In genomic region chr4:142074060-142074732, GRCm38 (mm10) we compare ENCODE assay signal across 19 mouse cellular contexts. TPM values are rescaled to one million over a fixed set of nuclear protein-coding genes. Genes with fewer than 3 reads are reported as not detected.
DNase-seq lines count a peak whose midpoint lies in the region; ATAC-seq and TF ChIP-seq lines count a peak whose summit lies in the region.
"Had no signal": no experiment of that assay in that cellular context is flagged by ENCODE, and none has a peak within 500 bp of the region (broad histone marks: within the 10 kb centered on the region; RNA-seq: fewer than 3 reads in every experiment).

No protein-coding gene starts in this region.

- peaks cover 18% of the 10 kb centered on the region; the same call in 1 of the 2 replicates for H3K4me1 ChIP-seq in kidney, embryonic 14.5 days (ENCODE audit: control insufficient read depth, insufficient read depth, low read length)
- H3K4me1 ChIP-seq in E14TG2a.4 (replicated peaks; ENCODE audit: low read depth, low read length): peaks cover 90% of the 10 kb centered on the region
- H3K4me1 ChIP-seq in embryonic facial prominence, embryonic 10.5 days: peaks cover 82% of the 10 kb centered on the region
- peaks cover 32% of the 10 kb centered on the region for H3K4me1 ChIP-seq in small intestine, adult 2 months (ENCODE audit: control insufficient read depth, insufficient read depth, insufficient read length, low read length)

- no peak overlapping the region for H3K9ac ChIP-seq in kidney, embryonic 14.5 days (ENCODE audit: low read depth, low read length)
- H3K9ac ChIP-seq: embryonic facial prominence, embryonic 13.5 days; hindbrain, embryonic 14.5 days; limb, embryonic 15.5 days; neural tube, embryonic 13.5 days had no signal

- no peaks in the 10 kb centered on the region for H3K27me3 ChIP-seq in kidney, embryonic 14.5 days (ENCODE audit: control insufficient read depth, insufficient read depth, low read length)
- no peaks in the 10 kb centered on the region for H3K27me3 ChIP-seq in E14TG2a.4 (ENCODE audit: insufficient read depth, low read length)
- peaks cover 43% of the 10 kb centered on the region for H3K27me3 ChIP-seq in embryonic facial prominence, embryonic 10.5 days (replicated peaks; ENCODE audit: low read depth, poor library complexity, severe bottlenecking)
- no peaks in the 10 kb centered on the region for H3K27me3 ChIP-seq in small intestine, adult 2 months (ENCODE audit: control insufficient read depth, insufficient read depth, low read length)
- H3K27me3 ChIP-seq: embryonic facial prominence, embryonic 13.5 days; limb, embryonic 15.5 days had no signal

- no peak overlapping the region for H3K4me2 ChIP-seq in kidney, embryonic 14.5 days (replicated peaks; ENCODE audit: low read depth, low read length)
- H3K4me2 ChIP-seq: embryonic facial prominence, embryonic 13.5 days; hindbrain, embryonic 14.5 days; limb, embryonic 15.5 days; neural tube, embryonic 13.5 days had no signal

- ATAC-seq in kidney, embryonic 14.5 days (ENCODE audit: low FRiP score, low TSS enrichment): no peak

- no peak overlapping the region for H3K27ac ChIP-seq in kidney, embryonic 14.5 days (ENCODE audit: low read depth, low read length)
- 0 out of 2 replicates have a peak overlapping the region, but pooled peaks have one; percentile 21 for H3K27ac ChIP-seq in embryonic facial prominence, embryonic 10.5 days (replicated peaks)
- H3K27ac ChIP-seq in small intestine, adult 2 months (ENCODE audit: insufficient read depth, low read depth, low read length): peak overlapping the region; percentile 41; the same call in 1 of the 2 replicates
- H3K27ac ChIP-seq: embryonic facial prominence, embryonic 13.5 days; forebrain, embryonic 10.5 days; hindbrain, embryonic 14.5 days; limb, embryonic 15.5 days; neural tube, embryonic 13.5 days had no signal

- intact Hi-C loops in heart, postnatal 25 days (cut with DNase I): no loop called here

- H3K36me3 ChIP-seq in kidney, embryonic 14.5 days (ENCODE audit: control insufficient read depth, insufficient read depth, low read length): no peaks in the 10 kb centered on the region
- no peaks in the 10 kb centered on the region; the same call in 1 of the 2 replicates for H3K36me3 ChIP-seq in E14TG2a.4 (ENCODE audit: insufficient read depth, low read length)
- no peaks in the 10 kb centered on the region for H3K36me3 ChIP-seq in embryonic facial prominence, embryonic 10.5 days (replicated peaks)
- no peaks in the 10 kb centered on the region for H3K36me3 ChIP-seq in small intestine, adult 2 months (ENCODE audit: control insufficient read depth, insufficient read depth, low read length)
- H3K36me3 ChIP-seq: embryonic facial prominence, embryonic 13.5 days; forebrain, embryonic 10.5 days; G1E; limb, embryonic 15.5 days; neural tube, embryonic 13.5 days had no signal

- H3K9me3 ChIP-seq in kidney, embryonic 14.5 days (ENCODE audit: control insufficient read depth, low read length): no peaks in the 10 kb centered on the region
- H3K9me3 ChIP-seq in E14TG2a.4 (ENCODE audit: low read length): no peaks in the 10 kb centered on the region
- H3K9me3 ChIP-seq in embryonic facial prominence, embryonic 10.5 days: no peaks in the 10 kb centered on the region
- H3K9me3 ChIP-seq: embryonic facial prominence, embryonic 13.5 days; forebrain, embryonic 10.5 days; limb, embryonic 15.5 days; neural tube, embryonic 13.5 days had no signal

- H3K4me3 ChIP-seq in kidney, embryonic 14.5 days (ENCODE audit: low read length): no peak overlapping the region
- peak overlapping the region; percentile 27 for H3K4me3 ChIP-seq in E14TG2a.4 (replicated peaks; ENCODE audit: low read length)
- no peak overlapping the region for H3K4me3 ChIP-seq in embryonic facial prominence, embryonic 10.5 days
- no peak overlapping the region for H3K4me3 ChIP-seq in small intestine, adult 2 months (ENCODE audit: low read depth, low read length)
- H3K4me3 ChIP-seq: embryonic facial prominence, embryonic 13.5 days; forebrain, embryonic 10.5 days; limb, embryonic 15.5 days; neural tube, embryonic 13.5 days had no signal

- no peak for TF ChIP-seq POLR2A in small intestine, adult 2 months (IDR thresholded peaks at IDR 0.05; ENCODE audit: low read depth, low read length)

- TF ChIP-seq CTCF in E14TG2a.4 (conservative IDR thresholded peaks at IDR 0.05; ENCODE audit: low read length): no peak
- TF ChIP-seq CTCF in small intestine, adult 2 months (IDR thresholded peaks at IDR 0.05; ENCODE audit: extremely low read depth, insufficient read length, insufficient replicate concordance, low read depth, low read length): no peak

- 64% methylated on average over 13 of the region's 13 CpGs for WGBS in kidney, embryonic 14.5 days
- WGBS in embryonic facial prominence, embryonic 10.5 days: 56% methylated on average over 13 of the region's 13 CpGs
- 59% methylated on average over 13 of the region's 13 CpGs for whole genome bisulfite sequencing in small intestine, adult 2 months

- DNase-seq in kidney, adult 18-20 months: peak; percentile 6
- DNase-seq in embryonic facial prominence, embryonic 10.5 days (ENCODE audit: low spot score): no peak
- DNase-seq in heart, postnatal 25 days (ENCODE audit: low spot score): no peak
- DNase-seq in thymus, postnatal 0 days (ENCODE audit: low spot score): no peak
- no peak for DNase-seq in thymus, postnatal 10 days (ENCODE audit: low spot score in 2 of 2)
- DNase-seq: cerebellum, adult 2 months; heart, postnatal 10 days; kidney, adult 11 months; kidney, postnatal 36 days had no signal

RNA-seq across cellular contexts. Expression of gene Tmem51, which starts 9.9 kb away (rescaled TPM):
- 16.7 and 23.0 TPM in 2 replicates for polyA plus RNA-seq in kidney, embryonic 14.5 days (2014; fragmentation: Nextera tagmentation; extraction: Ambion mirVana)
- 9.5 and 9.7 TPM in 2 replicates for polyA plus RNA-seq in embryonic facial prominence, embryonic 10.5 days (2016; fragmentation: Nextera tagmentation; extraction: Ambion mirVana)
- 21.0 and 30.5 TPM in 2 replicates for polyA plus RNA-seq in small intestine, adult 2 months (2012; rRNA removed)
- 1 to 10 TPM; 7.3 to 8.6 TPM for total RNA-seq in heart, postnatal 25 days (2021)
- polyA plus RNA-seq in thymus, postnatal 0 days (2015; fragmentation: Nextera tagmentation; extraction: Ambion mirVana): 13.4 and 14.8 TPM in 2 replicates
- polyA plus RNA-seq: G1E had no signal

RNA-seq across cellular contexts. Expression of gene Fhad1, which starts 59.3 kb away (rescaled TPM):
- polyA plus RNA-seq in kidney, embryonic 14.5 days (2014; fragmentation: Nextera tagmentation; extraction: Ambion mirVana): 0.15 and 0.60 TPM in 2 replicates
- 0.50 and 1.0 TPM in 2 replicates for polyA plus RNA-seq in embryonic facial prominence, embryonic 10.5 days (2016; fragmentation: Nextera tagmentation; extraction: Ambion mirVana)
- 0.03 and 0.05 TPM in 2 replicates for polyA plus RNA-seq in small intestine, adult 2 months (2012; rRNA removed)
- under 1 TPM; 0.05 to 0.31 TPM for total RNA-seq in heart, postnatal 25 days (2021)
- polyA plus RNA-seq in thymus, postnatal 0 days (2015; fragmentation: Nextera tagmentation; extraction: Ambion mirVana): 1.9 and 2.4 TPM in 2 replicates
- total RNA-seq: gastrocnemius, adult 8-10 months had no signal
- polyA plus RNA-seq: G1E had no signal
